Mouse (Mus musculus): ENCODE measurements at regions not wholly inside any gene's neighbourhood (a gene's known extent, or its start where the extent isn't known, plus 50 kb on each side); places are given as distances from the start of the nearest gene placed in this dataset.
"Not testable (repeated sequence)": the region's sequence is repeated elsewhere in the genome, so short reads cannot be mapped to it uniquely, and the experiment has no call there.

DNA sequence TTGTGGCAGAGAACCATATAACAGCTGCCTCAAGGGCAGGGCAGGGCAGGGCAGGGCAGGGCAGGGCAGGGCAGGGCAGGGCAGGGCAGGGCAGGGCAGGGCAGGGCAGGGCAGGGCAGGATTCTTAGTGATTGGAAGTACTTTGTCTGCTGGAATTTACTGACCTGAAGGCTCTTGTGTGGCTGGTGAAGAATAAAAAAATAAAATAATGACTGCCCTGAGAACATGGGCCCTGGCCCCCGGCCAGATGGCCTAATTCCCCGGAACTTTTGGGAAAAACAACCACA is 169.3 kb downstream of the Qk start:
- DNase-seq (ENCODE audit: low read depth, low spot score), result not testable (repeated sequence)

DNA sequence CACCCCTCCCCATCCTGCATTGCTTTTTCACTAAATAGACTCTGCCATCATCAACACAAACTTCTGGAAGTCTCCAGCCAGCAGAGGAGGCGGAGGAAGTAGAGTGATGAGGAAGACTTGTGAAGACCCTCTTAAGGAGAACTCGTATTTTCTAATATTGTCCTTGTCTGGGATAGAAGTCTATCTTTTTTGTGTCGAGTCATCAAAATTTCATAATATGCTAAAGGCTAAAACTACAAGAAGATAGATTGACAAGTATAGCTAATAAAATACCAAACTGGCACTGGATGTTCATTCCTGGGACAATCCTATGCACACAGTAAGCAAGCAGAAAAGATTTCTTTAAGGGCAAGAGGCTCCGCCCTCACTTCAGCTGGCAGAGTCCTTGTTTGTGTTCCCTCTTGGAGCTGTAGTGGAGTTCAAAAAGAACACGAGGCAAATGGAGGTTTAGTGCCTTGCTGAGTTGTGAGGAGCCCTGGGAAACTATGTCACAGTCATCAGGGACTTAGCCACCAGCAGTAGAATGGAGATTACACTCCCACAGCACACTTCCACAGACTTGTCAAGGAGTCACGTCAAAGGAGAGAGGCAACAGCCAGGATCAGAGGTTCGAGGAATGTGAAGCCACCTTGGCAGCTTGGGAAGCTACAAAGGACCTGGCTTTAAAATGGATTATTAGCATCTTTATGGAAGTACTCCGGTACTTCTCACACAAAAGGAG is 169.8 kb downstream of the Qk start:
- DNase-seq (ENCODE audit: low read depth, low spot score), result no peak

DNA sequence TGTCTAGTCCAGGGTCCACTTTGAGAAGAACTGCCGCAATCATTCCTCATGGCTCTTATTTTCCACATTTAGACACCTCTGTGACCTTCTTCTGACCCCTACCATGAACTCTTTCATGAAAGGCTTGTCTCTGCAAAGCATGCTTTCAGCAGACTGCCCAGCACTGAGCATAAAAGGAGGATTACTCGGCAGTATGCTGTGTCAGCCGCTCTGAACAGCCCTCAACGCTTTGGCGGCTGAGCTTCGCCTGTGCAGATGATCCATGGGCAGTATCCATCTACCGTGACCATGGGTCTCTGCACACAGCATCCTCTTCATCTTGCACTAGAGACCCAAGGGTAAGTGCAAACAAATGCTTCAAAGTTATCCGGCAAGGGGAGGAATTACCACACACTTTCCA is 172.5 kb downstream of the Qk start:
- DNase-seq (ENCODE audit: low read depth, low spot score), result no peak

DNA sequence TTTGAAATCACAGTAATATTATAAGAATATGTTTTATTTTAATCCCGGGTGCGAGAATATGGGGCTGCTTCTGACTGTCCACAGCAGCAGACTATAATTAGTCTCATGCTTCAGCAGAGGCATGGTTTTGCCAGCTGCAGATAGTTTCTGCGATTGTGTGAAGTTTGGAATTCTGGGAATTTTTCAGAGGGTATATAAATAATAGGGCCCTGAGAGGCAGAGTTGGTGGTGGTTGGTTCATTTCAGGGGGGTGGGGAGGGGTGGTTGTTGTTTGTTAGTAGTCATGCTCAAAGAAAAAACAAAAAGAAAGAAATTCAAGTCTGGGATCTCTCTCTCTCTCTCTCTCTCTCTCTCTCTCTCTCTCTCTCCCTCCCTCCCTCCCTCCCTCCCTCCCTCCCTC is 173.1 kb downstream of the Qk start:
- DNase-seq (ENCODE audit: low read depth, low spot score), result peak; percentile 18

DNA sequence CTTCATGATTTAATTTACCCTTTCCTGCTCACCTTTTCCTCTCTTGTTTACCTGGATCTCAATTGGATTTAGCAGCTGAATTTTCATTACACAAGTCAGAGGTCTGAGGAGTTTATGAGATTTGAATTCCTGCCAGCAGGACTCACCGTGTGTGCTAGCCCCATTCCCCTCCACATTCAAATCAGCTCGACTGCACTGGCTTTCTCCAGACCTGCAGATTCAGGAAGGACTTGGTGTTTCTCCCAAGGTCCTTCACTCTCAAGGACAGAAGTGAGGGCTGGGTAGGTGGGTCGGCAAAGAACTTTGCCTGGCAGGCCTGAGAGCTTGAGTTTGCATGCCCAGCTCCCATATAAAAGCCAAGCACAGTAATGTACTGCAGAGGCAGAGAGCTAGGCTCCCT is 180.8 kb downstream of the Qk start:
- no peak for DNase-seq (ENCODE audit: low read depth, low spot score)

DNA sequence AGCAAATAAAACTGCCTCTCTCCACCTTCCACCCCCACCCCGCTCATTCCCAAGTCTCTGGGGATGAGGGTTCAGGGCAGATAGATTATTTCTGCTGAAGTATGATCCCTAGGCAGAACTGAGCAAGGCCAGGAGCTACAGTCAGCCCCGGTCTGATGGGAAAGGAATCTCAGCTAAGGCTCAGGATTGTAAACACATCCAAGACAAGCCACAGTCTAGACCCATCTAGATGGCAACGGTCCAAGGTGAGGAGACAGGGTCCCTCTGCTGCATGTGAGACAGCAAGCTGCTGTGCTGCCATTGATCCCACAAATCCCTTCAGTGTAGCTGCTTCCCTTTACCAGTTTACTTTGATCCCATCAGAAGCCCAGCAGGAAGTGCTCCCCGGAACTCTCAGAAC is 181.3 kb downstream of the Qk start:
- DNase-seq (ENCODE audit: low read depth, low spot score), result no peak

DNA sequence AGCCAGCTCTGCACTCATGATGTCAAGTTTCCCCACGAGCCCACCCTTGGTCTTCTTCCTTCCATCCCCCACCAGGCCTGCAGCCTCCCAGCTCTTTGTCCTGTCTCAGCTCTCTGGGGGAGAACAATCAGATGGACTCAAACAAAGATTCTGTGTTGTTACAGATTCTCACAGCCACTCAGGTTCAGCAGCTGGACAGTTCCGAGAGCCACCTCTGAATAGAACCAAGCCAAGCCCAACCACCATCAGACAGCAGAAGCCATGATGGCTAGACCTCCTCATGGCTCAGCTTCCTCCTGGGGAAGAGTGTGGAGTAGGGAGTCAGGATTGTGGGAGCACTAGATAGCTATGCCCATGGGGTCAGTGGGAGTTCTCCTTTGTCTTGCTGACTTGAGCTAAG is 184.5 kb downstream of the Qk start:
- no peak for DNase-seq (ENCODE audit: low read depth, low spot score)

DNA sequence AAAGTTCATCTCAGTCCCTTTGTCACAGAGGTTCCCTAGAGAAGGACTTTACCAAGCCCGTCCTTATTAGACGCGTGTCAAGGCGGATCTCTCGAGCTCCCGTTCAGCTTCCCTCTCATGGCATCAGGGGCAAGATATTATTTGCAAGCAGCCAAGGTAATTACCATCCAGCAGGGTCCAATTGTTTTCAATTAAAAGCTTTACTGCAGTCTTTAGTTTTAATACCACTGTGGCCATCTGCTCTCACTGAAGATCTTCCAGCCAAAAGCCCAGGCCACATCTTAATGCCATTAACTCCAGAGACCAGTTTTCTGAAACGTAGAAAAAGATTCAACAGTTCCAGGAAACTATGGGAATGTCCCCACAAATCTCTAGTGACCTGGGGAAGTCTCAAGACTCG is 191.1 kb downstream of the Qk start:
- DNase-seq (ENCODE audit: low read depth, low spot score), result no peak

DNA sequence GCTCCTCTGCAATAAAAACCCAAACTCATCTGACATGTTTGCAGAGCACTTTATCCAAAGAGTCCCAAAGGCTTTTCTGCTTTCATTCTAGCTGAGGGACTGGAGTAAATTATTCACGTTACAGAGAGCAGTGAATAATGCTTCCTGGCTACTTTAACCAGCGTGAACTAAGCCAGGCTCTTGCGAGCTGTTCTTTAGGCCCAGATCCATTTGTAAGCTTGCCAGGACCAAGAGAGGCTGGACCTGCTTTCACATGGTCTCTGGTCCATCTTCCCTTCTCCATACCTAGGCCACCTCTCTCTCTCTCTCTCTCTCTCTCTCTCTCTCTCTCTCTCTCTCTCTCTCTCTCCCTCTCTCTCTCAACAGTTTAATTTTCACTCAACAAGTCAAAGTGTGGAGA is 197.2 kb downstream of the Qk start:
- no peak for DNase-seq (ENCODE audit: low read depth, low spot score)

DNA sequence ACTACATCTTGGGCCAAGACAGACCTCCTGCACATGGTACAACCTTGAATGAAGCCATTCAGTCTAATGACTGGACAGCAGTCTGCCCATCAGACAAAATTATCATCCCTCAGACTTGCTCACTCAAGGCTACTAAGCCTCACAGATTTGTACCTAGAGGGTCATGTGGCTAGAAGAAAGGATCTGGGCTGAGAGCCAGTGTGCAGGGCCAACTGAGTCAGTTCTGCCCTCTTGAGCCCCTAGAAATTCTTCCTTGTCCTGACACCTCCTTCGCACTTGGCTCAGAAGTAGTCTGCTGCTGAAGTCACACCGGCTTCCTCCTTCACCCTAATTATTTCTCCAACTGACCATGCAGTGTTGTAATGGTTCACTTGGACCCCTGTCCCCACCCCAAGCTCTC is 207.5 kb downstream of the Qk start:
- no peak for DNase-seq (ENCODE audit: low read depth, low spot score)

DNA sequence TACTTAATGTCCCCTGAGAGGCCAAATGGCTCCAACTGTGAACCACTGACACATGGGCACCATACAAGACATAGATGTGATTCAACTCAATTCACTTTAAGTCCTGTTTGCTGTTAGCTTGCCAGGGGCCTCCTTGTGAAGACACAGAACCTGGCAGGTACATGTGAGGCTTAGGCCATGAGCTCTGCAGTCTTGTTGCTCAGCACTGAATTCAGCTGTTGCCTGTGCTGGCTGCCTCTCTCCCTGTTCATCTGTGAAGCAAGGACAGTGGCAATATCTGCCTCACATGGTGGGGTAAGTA is 209.3 kb downstream of the Qk start:
- DNase-seq (ENCODE audit: low read depth, low spot score), result no peak

DNA sequence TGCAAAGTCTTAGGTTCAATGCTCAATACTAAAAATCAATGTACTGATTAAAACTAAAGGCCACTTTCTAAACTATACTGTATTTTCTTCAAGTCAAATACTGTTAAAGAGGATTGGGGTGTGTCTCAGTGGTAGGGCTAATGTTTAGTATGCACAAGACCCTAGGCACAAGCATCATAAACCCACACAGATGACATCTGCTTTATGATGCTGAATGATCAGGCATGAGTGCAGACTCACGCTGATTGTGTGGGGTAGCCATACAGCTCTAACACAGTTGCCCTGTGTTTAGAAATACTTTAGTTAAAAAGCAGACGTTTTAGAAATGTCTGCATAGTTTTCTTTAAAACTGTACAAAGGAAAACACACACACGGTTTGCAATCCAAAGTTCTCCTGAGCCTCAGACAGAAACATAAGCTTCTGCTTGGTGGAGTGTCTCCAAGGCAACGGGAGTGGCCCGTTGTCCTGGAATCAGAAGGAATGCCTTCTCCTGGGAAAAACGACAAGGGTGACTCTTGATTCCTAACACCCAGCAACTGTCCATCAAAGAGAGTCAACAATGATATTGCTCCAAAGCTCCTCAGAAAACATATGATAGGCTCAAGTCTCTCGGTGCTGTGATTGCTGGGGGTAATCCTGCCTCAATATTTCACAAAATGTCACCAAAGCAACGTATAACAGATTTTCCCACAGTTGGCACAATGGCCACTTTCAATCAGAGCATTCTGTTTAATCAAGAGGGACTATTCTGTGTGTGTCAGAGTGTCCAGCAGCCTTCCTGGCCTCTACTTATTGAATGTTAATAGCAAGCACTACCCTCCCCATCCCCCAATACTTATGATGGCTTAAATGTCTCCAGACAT is 209.9 kb downstream of the Qk start:
- no peak for DNase-seq (ENCODE audit: low read depth, low spot score)

DNA sequence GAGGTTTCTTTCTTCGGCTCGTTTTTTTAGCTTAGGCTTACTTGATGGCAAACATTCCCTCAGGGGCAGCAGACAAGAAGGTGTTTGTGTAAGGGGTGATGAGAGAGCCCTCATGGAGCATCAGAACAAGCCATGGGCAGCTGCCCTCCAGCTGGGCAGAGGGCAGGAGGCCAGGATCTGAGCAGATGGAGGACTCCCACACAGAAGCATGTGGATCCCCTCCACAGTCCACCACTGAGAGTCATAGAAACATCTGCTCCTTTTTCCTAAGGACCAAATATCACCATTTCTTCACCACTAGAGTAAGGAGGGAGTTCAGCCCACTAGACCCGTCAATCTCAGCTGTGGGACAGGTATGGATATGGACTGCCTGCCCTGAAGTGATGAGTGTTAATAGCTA is 214.4 kb downstream of the Qk start:
- DNase-seq (ENCODE audit: low read depth, low spot score), result no peak

DNA sequence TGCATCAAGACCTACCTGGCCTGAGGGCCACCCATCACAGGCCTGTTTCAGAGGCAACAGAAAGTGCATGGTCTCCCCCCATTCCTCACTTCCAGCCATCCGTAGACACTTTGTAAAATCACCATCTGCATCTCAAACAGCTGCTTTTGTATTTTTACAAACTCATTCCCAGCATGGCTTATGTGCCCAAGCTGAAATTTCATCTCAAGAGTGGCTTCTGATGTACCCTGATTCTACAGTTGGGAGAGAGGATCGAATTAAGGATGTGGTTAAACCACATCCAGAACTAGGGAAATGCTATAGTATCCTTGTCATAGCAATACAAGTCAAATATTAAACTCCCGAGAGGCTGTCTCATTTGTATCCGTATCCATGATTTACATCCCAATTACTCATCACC is 221.5 kb downstream of the Qk start:
- no peak for DNase-seq (ENCODE audit: low read depth, low spot score)

DNA sequence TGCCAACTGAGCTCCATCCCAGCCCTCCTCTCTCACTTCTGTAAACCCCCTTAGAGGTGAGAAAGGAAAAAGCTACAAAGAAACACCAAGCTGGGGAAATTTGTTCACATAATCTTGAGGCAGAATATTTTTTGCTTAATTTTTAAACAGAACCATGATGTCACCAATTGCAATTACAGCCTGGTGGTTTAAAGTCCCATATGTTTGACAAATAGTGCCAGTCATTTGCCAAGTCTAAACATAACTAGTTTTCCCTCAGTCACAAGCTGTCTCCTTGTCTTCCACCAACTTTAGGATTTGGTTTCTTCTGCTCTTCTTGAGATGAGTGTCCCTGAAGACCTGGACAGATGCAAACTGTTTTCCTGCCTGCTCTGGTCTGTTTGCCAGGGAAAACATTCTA is 222.0 kb downstream of the Qk start:
- peak; percentile 55 for DNase-seq (ENCODE audit: low read depth, low spot score)

DNA sequence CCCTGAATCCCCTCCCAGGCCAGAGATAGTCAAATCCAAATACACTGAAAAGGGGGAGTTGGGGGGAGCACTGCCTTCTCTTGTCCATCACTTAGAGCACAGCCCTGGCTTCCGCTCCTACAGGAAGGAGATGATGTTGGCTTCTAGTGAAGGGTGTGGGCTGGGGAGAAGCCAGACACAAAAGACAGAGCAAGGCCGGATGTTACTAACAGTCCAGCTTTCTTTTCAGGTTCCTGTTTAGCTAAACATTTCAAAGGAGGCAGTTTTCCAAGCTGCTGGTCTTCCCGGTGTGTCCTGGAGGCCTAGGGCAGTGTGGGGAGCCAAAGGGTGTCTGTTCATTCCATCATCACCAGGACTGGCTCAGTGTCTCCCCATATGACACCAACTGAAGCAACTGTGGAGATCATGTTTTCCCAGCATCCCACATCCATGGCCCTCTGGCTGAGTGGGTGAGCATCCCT is 223.8 kb downstream of the Qk start:
- DNase-seq (ENCODE audit: low read depth, low spot score), result no peak

DNA sequence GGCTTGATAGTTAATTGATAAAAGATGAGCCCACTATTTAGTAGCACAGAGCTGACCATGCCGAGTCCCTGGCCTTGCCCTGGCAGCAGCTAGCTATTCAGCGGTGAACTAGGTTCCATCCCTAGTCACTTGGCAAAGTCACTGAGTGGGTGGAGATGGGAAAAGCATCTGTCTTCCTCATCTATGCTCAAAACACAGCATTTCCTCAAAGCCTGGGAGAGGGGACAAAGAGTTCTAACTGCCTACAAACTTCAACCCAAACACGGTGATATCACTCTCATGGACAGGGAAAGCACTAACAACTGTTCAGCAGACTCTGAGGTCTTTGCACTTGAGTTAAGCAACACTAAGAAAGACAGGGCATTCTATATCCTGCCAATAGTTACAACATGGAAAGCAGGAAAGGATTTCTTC is 225.5 kb downstream of the Qk start:
- no peak for DNase-seq (ENCODE audit: low read depth, low spot score)

DNA sequence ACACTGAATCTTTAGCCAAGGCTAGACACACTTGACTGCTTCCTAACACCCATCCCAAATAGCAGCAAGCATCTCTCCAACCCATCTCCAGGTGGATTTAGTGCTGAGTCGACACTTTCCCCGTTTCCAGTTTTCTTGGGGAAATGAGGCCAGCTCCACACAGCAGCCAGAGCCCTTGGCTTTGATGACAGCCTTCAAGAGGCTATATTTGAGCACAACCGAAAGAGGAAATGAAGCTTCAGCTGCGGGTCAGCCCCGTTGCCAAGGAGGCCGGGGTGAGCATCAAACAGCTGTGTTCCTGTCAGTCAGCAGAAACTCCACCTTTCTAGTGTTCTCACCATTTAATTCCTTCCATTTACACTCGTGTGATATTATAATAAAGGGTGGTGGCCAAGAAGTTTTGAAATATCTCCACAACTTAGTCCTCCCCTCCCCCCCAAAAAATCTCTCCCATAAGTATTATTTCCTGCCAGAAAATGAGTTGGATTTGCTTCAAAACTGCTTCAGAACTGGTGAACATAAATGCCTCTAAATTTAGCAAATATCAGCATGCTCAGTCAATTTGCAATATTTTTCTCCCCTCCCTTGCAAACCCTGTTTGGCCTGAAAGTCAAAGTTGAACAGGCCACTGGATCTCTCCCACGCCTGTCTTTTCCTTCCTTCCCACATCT is 226.1 kb downstream of the Qk start:
- no peak for DNase-seq (ENCODE audit: low read depth, low spot score)

DNA sequence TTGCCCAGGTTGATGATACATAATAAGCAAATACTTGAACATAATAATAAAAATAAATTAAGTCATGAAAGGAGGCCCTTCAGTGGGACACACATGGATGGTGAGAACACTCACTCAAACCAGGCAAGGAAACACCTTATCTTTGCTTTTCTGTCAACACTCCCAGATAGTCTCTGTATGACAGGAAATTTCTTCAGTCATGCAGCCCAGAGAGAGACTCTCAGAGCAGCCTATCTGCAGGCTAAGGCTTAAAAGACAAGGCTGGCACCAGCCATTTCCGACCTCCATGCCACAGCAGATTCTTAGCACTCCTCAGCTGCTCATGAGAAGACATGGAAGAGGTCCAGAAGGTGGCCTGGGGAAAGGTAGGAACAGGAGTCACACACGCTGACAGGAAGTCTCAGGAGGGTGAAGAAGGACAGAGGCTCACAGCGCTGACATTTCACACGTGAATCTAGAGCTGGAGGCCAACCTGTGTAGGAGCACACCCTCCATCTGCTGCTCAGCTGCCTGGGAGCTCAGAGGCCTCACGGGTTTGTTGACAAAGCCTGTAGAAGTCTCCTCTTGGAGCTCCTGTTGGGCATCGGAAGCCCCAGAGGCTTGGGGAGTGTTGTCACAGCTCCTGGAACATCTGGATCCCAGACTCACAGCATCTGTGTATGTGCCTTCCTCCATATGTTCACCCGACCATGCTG is 232.3 kb downstream of the Qk start:
- no peak for DNase-seq (ENCODE audit: low read depth, low spot score)

DNA sequence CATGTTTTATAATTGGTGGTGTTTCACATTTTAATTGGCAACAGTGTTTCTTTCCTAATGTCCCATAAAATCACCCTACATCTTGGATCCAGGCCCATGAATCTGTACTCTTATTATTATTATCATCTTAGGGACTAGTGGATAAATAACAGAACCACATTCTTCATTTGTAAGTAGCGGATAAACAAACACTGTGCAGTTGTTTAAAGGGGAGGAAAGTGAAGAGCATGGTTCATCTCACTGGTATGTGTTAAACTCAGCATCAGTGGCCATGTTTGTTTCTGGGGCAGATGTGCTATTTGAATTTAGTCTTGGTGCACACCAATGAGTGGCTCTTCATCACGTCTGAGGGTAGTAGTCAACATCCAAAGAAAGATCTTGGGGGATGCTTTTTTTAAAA is 233.1 kb downstream of the Qk start:
- no peak for DNase-seq (ENCODE audit: low read depth, low spot score)

DNA sequence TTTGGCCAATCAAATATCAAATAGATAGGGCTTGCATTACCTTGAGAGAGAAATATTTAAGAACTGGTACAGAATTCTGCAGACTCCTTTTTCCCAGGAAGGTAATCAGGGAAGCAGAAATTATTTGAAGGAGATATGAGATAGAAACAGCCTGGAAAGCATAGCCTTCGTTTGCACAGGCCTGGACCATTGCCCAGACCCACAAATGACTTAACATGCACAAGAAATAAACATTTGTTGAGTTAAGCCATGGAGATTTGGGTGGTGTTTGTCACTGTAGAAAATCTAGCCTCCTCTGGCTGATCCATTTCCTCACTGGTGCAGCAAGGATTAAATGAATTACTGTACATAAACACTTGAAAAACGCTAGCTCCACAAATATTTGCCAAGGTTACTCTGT is 233.5 kb downstream of the Qk start:
- no peak for DNase-seq (ENCODE audit: low read depth, low spot score)

DNA sequence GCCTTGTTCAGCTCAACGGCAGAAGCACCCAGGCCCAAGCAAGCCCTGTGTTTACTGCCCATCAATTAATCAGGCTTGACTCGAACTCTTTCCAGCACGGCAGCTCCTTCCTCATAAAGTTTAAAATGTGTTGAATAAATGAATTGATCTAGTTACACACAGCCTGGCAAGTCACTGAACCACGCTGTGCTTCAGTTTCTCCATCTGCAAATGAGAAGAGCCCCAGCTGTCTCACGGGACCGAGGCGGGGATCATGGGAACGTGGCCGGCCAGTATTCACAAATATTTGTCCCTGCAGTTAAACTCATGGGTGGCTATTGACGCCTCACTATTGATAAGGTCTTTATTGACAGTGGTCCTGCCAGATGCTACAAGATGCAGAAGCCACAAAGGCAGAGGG is 237.9 kb downstream of the Qk start:
- DNase-seq (ENCODE audit: low read depth, low spot score), result no peak

All from telencephalon, adult 2 months (tissue).